Comparison of ENCODE assay signal across 8 mouse cellular contexts in genomic region chr11:32283091-32283777, GRCm38 (mm10). TPM values are rescaled to one million over a fixed set of nuclear protein-coding genes. Genes with fewer than 3 reads are reported as not detected.
DNase-seq lines count a peak whose midpoint lies in the region; ATAC-seq lines count a peak whose summit lies in the region.
"Not testable (repeated sequence)": the region's sequence is repeated elsewhere in the genome, so short reads cannot be mapped to it uniquely, and the experiment has no call there.

TSS of gene Hba-a1 (plus strand) at chr11:32283511.

- H3K36me3 ChIP-seq in forebrain, embryonic 10.5 days (replicated peaks); hindbrain, embryonic 11.5 days (ENCODE audit: control insufficient read depth, insufficient read depth, low read length); midbrain, embryonic 11.5 days (ENCODE audit: control insufficient read depth, insufficient read depth, low read length); stomach, embryonic 14.5 days (ENCODE audit: control insufficient read depth, insufficient read depth, low read length): not testable (repeated sequence)

- H3K9me3 ChIP-seq in forebrain, embryonic 10.5 days; hindbrain, embryonic 11.5 days (ENCODE audit: control insufficient read depth, low read length); midbrain, embryonic 11.5 days (ENCODE audit: control insufficient read depth, low read length); stomach, embryonic 14.5 days (ENCODE audit: control insufficient read depth, low read depth, low read length): not testable (repeated sequence)

- H3K27me3 ChIP-seq in forebrain, embryonic 10.5 days (ENCODE audit: poor library complexity, severe bottlenecking), result peaks cover 30% of the 10 kb centered on the region
- not testable (repeated sequence) for H3K27me3 ChIP-seq in hindbrain, embryonic 11.5 days (ENCODE audit: control insufficient read depth, insufficient read depth, low read length); midbrain, embryonic 11.5 days (ENCODE audit: control insufficient read depth, insufficient read depth, low read length); stomach, embryonic 14.5 days (ENCODE audit: control insufficient read depth, insufficient read depth, low read length)

- H3K4me1 ChIP-seq in forebrain, embryonic 10.5 days; hindbrain, embryonic 11.5 days (replicated peaks; ENCODE audit: control insufficient read depth, insufficient read depth, low read length); midbrain, embryonic 11.5 days (ENCODE audit: control insufficient read depth, insufficient read depth, low read length); stomach, embryonic 14.5 days (ENCODE audit: control insufficient read depth, insufficient read depth, low read length): not testable (repeated sequence)

- not testable (repeated sequence) for ATAC-seq in hindbrain, embryonic 11.5 days (ENCODE audit: low FRiP score); midbrain, embryonic 11.5 days (ENCODE audit: low FRiP score)
- ATAC-seq in stomach, embryonic 14.5 days (ENCODE audit: insufficient number of reproducible peaks, insufficient read depth, low FRiP score, low read depth), result peak; percentile 77; the same call in 1 of the 2 replicates

- 56% methylated on average over 1 of the region's 5 CpGs for WGBS in forebrain, embryonic 10.5 days
- 40% methylated on average over 1 of the region's 5 CpGs for WGBS in hindbrain, embryonic 11.5 days
- 50% methylated on average over 1 of the region's 5 CpGs for WGBS in midbrain, embryonic 11.5 days
- WGBS in stomach, embryonic 14.5 days, result 38% methylated on average over 1 of the region's 5 CpGs

- not testable (repeated sequence) for H3K4me3 ChIP-seq in forebrain, embryonic 10.5 days; hindbrain, embryonic 11.5 days (ENCODE audit: low read depth, low read length); midbrain, embryonic 11.5 days (ENCODE audit: low read depth, low read length); stomach, embryonic 14.5 days (ENCODE audit: low read depth, low read length)

- not testable (repeated sequence) for H3K9ac ChIP-seq in hindbrain, embryonic 11.5 days (ENCODE audit: low read depth, low read length); midbrain, embryonic 11.5 days (ENCODE audit: low read length); stomach, embryonic 14.5 days (replicated peaks; ENCODE audit: low read depth, low read length)

- not testable (repeated sequence) for H3K27ac ChIP-seq in forebrain, embryonic 10.5 days; hindbrain, embryonic 11.5 days (ENCODE audit: low read depth, low read length); midbrain, embryonic 11.5 days (ENCODE audit: low read depth, low read length); stomach, embryonic 14.5 days (ENCODE audit: low read length)

- not testable (repeated sequence) for DNase-seq in adrenal gland, postnatal 36 days; forebrain, embryonic 10.5 days (ENCODE audit: extremely low spot score, low spot score); hindbrain, embryonic 11.5 days (ENCODE audit: low spot score); layer of hippocampus, adult 8-10 months (ENCODE audit: low spot score in 2 of 2); midbrain, embryonic 11.5 days (ENCODE audit: low spot score, missing footprints)
- peak; percentile 76 for DNase-seq in heart, adult 11 months
- DNase-seq in liver, result peak; percentile 36

- H3K4me2 ChIP-seq in hindbrain, embryonic 11.5 days (replicated peaks; ENCODE audit: low read depth, low read length); midbrain, embryonic 11.5 days; stomach, embryonic 14.5 days (replicated peaks; ENCODE audit: low read depth, low read length): not testable (repeated sequence)

RNA-seq across cellular contexts. Expression of gene Hba-a1, which starts in this region (rescaled TPM):
- total RNA-seq in adrenal gland, postnatal 36 days (2021), result 1,000 to 10,000 TPM; 2,230 to 3,771 TPM
- polyA plus RNA-seq in forebrain, embryonic 10.5 days (2016; fragmentation: Nextera tagmentation; extraction: Ambion mirVana), result 2,180 and 3,072 TPM in 2 replicates
- 2,798 and 2,861 TPM in 2 replicates for polyA plus RNA-seq in hindbrain, embryonic 11.5 days (2014; fragmentation: Nextera tagmentation; extraction: Ambion mirVana)
- total RNA-seq in layer of hippocampus, adult 8-10 months (2022), result 100 to 1,000 TPM; 157 to 300 (median 205) TPM
- 2,946 and 2,965 TPM in 2 replicates for polyA plus RNA-seq in midbrain, embryonic 11.5 days (2014; fragmentation: Nextera tagmentation; extraction: Ambion mirVana)
- polyA plus RNA-seq in stomach, embryonic 14.5 days (2014; fragmentation: Nextera tagmentation; extraction: Ambion mirVana), result 2,281 and 2,565 TPM in 2 replicates

Comparison
In these comparisons a context has a peak if more than half of its experiments do, and no peak if none do; other contexts are left out.
1. RNA of gene Hba-a1 (total RNA-seq): 2,230 to 3,771 TPM in adrenal gland, postnatal 36 days; 157 to 300 TPM in layer of hippocampus, adult 8-10 months; every median in the first group is over 4 times any median in the second.